Mouse (Mus musculus) bone marrow macrophage, adult 2 months (primary cell): Measurements from ENCODE around the gene Myo16.

Experiments
- CTCF ChIP-seq: IDR thresholded peaks from 2 replicates; pipeline ENCODE4 v1.5.1; 2012; ENCODE audit warnings: low read depth, mild to moderate bottlenecking, low read length, moderate library complexity
- POLR2A ChIP-seq: IDR thresholded peaks from 2 replicates; pipeline ENCODE4 v1.6.1; 2012; ENCODE audit warnings: mild to moderate bottlenecking, low read depth, low read length, borderline replicate concordance

GRCm38 (mm10) chr8:10318103-10318502 is 164.4 kb downstream of the Myo16 start:
- TF ChIP-seq CTCF (no peak), POLR2A (no peak)
